Mouse (Mus musculus) liver, adult 2 months (tissue): ENCODE data around the gene Ltbp1.

Experiments used
- CTCF ChIP-seq: fragments of 200-500 bp; IDR thresholded peaks from 2 replicates; pipeline ENCODE4 v1.5.1; 2011; ENCODE audit warnings: low read depth, low read length, control low read depth
- POLR2A ChIP-seq: fragments of 200-500 bp; IDR thresholded peaks from 2 replicates; pipeline ENCODE4 v1.6.1; 2011; ENCODE audit warnings: low read length, control low read depth; ENCODE audit not compliant: insufficient read depth; ENCODE audit errors: extremely low read depth

DNA sequence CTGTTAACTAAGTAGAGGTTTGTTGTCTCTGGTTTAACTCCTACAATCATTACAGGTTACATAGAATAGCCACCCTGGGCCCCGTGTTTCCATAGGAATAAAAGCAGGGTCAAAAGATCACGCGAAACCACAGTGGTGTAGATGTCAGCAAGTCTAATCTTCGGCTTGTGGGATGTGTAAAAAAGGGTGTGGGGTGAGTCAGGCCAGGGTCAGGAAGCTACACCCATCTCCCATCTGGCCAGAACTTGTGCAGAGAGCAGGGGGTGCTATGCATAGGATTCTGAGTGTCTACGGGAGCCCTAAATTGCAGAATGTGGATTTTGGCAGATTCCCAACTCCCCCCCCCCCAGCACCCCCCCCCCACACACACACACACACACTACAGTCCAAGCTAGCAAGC is 432.8 kb downstream of the Ltbp1 start:
- TF ChIP-seq POLR2A (no peak), CTCF (no peak)
